In genomic region chr15:85710179-85710578, GRCm38 (mm10) we compare ENCODE assay signal across 8 mouse cellular contexts. TPM values are rescaled to one million over a fixed set of nuclear protein-coding genes. Genes with fewer than 3 reads are reported as not detected.
DNase-seq lines count a peak whose midpoint lies in the region; ATAC-seq and TF ChIP-seq lines count a peak whose summit lies in the region.

No protein-coding gene starts in this region.

- ATAC-seq in heart, embryonic 11.5 days (replicated peaks; ENCODE audit: insufficient number of reproducible peaks, low FRiP score, low TSS enrichment) = no peak
- peak; percentile 38 for ATAC-seq in frontal cortex, adult (ENCODE audit: low TSS enrichment)
- peak; percentile 47 for ATAC-seq in hindbrain, embryonic 14.5 days (ENCODE audit: low FRiP score)

- 0 out of 2 replicates have a peak, but pooled peaks cover 2% of the 10 kb centered on the region for H3K27me3 ChIP-seq in heart, embryonic 11.5 days (ENCODE audit: control insufficient read depth, insufficient read depth, low read length)
- no peaks in the 10 kb centered on the region for H3K27me3 ChIP-seq in cerebellum, adult 2 months (ENCODE audit: control insufficient read depth, insufficient read depth, low read length)
- H3K27me3 ChIP-seq in hindbrain, embryonic 14.5 days (ENCODE audit: control insufficient read depth, insufficient read depth, low read length) = no peaks in the 10 kb centered on the region

- no peaks in the 10 kb centered on the region for H3K9me3 ChIP-seq in heart, embryonic 11.5 days (replicated peaks; ENCODE audit: control insufficient read depth, low read length)
- no peaks in the 10 kb centered on the region for H3K9me3 ChIP-seq in hindbrain, embryonic 14.5 days (ENCODE audit: control insufficient read depth, low read length)

- H3K9ac ChIP-seq in heart, embryonic 11.5 days (ENCODE audit: low read depth, low read length) = no peak overlapping the region
- no peak overlapping the region for H3K9ac ChIP-seq in hindbrain, embryonic 14.5 days

- no peak for TF ChIP-seq POLR2A in cerebellum, adult 2 months (IDR thresholded peaks at IDR 0.05; ENCODE audit: borderline replicate concordance, insufficient read depth, low read length)

- H3K4me1 ChIP-seq in heart, embryonic 11.5 days (ENCODE audit: control insufficient read depth, insufficient read depth, low read length) = no peaks in the 10 kb centered on the region
- peaks cover 22% of the 10 kb centered on the region for H3K4me1 ChIP-seq in cerebellum, adult 2 months (ENCODE audit: control insufficient read depth, insufficient read depth, low read length)
- no peaks in the 10 kb centered on the region for H3K4me1 ChIP-seq in hindbrain, embryonic 14.5 days (replicated peaks; ENCODE audit: control insufficient read depth, insufficient read depth, low read length)

- peak; percentile 86 to 89 for DNase-seq in heart, adult 18-20 months
- peak; percentile 86 to 91 for DNase-seq in cerebellum, adult 2 months
- DNase-seq in hindbrain, embryonic 14.5 days (ENCODE audit: low spot score) = peak; percentile 88
- DNase-seq in left cerebral cortex, adult 11 months (ENCODE audit: low spot score) = peak; percentile 69
- peak; percentile 81 for DNase-seq in mesoderm, embryonic 11.5 days (ENCODE audit: low read depth, low spot score)
- DNase-seq in right cerebral cortex, postnatal 4 days = peak; percentile 85

- no peaks in the 10 kb centered on the region for H3K36me3 ChIP-seq in heart, embryonic 11.5 days (ENCODE audit: control insufficient read depth, insufficient read depth, low read length)
- peaks cover 25% of the 10 kb centered on the region for H3K36me3 ChIP-seq in hindbrain, embryonic 14.5 days (replicated peaks; ENCODE audit: control insufficient read depth, insufficient read depth)

- no peak overlapping the region for H3K4me2 ChIP-seq in heart, embryonic 11.5 days
- no peak overlapping the region for H3K4me2 ChIP-seq in hindbrain, embryonic 14.5 days (replicated peaks)

- H3K27ac ChIP-seq in heart, embryonic 11.5 days (ENCODE audit: low read depth, low read length) = no peak overlapping the region
- H3K27ac ChIP-seq in cerebellum, adult 2 months (ENCODE audit: insufficient read depth, low read length) = peak overlapping the region; percentile 51; the same call in 1 of the 2 replicates
- H3K27ac ChIP-seq in hindbrain, embryonic 14.5 days = peak overlapping the region; percentile 49; the same call in 1 of the 2 replicates

- WGBS in heart, embryonic 11.5 days (ENCODE audit: insufficient replicate concordance) = 0% methylated on average over 3 of the region's 8 CpGs
- WGBS in cerebellum, adult 2 months = 0% methylated on average over 8 of the region's 8 CpGs
- WGBS in hindbrain, embryonic 14.5 days = 0% methylated on average over 4 of the region's 8 CpGs

- H3K4me3 ChIP-seq in heart, embryonic 11.5 days (ENCODE audit: low read depth, low read length) = no peak overlapping the region
- no peak overlapping the region for H3K4me3 ChIP-seq in cerebellum, adult 2 months (replicated peaks; ENCODE audit: insufficient read depth, low read depth, low read length)
- H3K4me3 ChIP-seq in hindbrain, embryonic 14.5 days (replicated peaks; ENCODE audit: low read length) = no peak overlapping the region

- TF ChIP-seq CTCF in cerebellum, adult 2 months (IDR thresholded peaks at IDR 0.05; ENCODE audit: borderline replicate concordance, insufficient read depth, low read depth, low read length) = peak; percentile 96

RNA-seq across cellular contexts. Expression of gene Ppara, which starts 24.6 kb away (rescaled TPM):
- total RNA-seq in heart, adult 18-20 months (2021) = 10 to 100 TPM; 73.1 to 74.9 TPM
- polyA plus RNA-seq in heart, embryonic 11.5 days (2014; fragmentation: Nextera tagmentation; extraction: Ambion mirVana) = 1.7 and 2.8 TPM in 2 replicates
- 1.1 and 1.5 TPM in 2 replicates for polyA plus RNA-seq in cerebellum, adult 2 months (2012; rRNA removed)
- polyA plus RNA-seq in hindbrain, embryonic 14.5 days (2014; fragmentation: Nextera tagmentation; extraction: Ambion mirVana) = 1.2 and 1.6 TPM in 2 replicates
